Mouse (Mus musculus) liver, embryonic 14.5 days (tissue): ENCODE data around the gene Neurl1a. TPM values are rescaled to one million over a fixed set of nuclear protein-coding genes. Genes with fewer than 3 reads are reported as not detected.

Experiments
- ATAC-seq: fragments of 200-750 bp; cut with Nextera tagmentation; 2 replicates; pipeline ENCODE4 v1.8.0; 2017; ENCODE audit warnings: moderate number of reproducible peaks, mild to moderate bottlenecking, moderate library complexity; ENCODE audit not compliant: insufficient read depth
- DNase-seq, 3 experiments: peaks; one replicate each; pipeline ENCODE4 v3.0.0-alpha.2; 2012 to 2013; ENCODE audit warnings: low read depth in 3 of 3, low spot score in 3 of 3
- H3K27ac ChIP-seq: fragments of 300-500 bp; sonication (generic); 2 replicates; pipeline ENCODE4 v1.5.1; 2014; ENCODE audit warnings: moderate library complexity, mild to moderate bottlenecking, control low read depth, inconsistent platforms
- H3K27me3 ChIP-seq: fragments of 300-500 bp; sonication (generic); 2 replicates; pipeline ENCODE4 v1.6.1; 2014; ENCODE audit warnings: mild to moderate bottlenecking, low read length, moderate library complexity; ENCODE audit not compliant: control insufficient read depth, insufficient read depth
- H3K36me3 ChIP-seq: fragments of 300-500 bp; sonication (generic); replicated peaks from 2 replicates; pipeline ENCODE4 v1.6.1; 2014; ENCODE audit warnings: low read depth; ENCODE audit not compliant: control insufficient read depth, insufficient read depth
- H3K4me1 ChIP-seq, 2 experiments: fragments of 200-500 bp in 1 of 2; fragments of 300-500 bp in 1 of 2; sonication (generic) in 1 of 2; replicated peaks; 2 replicates each; pipeline ENCODE4 v1.6.1; 2012 to 2014; ENCODE audit warnings: antibody characterized with exemption in 1 of 2, inconsistent platforms in 1 of 2, low read length in 1 of 2; ENCODE audit not compliant: control insufficient read depth in 2 of 2, insufficient read depth in 2 of 2
- H3K4me2 ChIP-seq: fragments of 300-500 bp; sonication (generic); 2 replicates; pipeline ENCODE4 v1.6.1; 2014; ENCODE audit warnings: low read depth, mild to moderate bottlenecking, control low read depth, moderate library complexity
- H3K4me3 ChIP-seq, 2 experiments: fragments of 200-500 bp in 1 of 2; fragments of 300-500 bp in 1 of 2; sonication (generic) in 1 of 2; 2 replicates each; pipeline ENCODE4 v1.5.1; 2012 to 2014; ENCODE audit warnings: low read depth in 2 of 2, low read length in 2 of 2, mild to moderate bottlenecking in 2 of 2, control low read depth in 1 of 2, inconsistent platforms in 1 of 2, moderate library complexity in 1 of 2; ENCODE audit not compliant: insufficient read depth in 1 of 2
- H3K9ac ChIP-seq: fragments of 300-500 bp; sonication (generic); replicated peaks from 2 replicates; pipeline ENCODE4 v1.6.1; 2014; ENCODE audit warnings: mild to moderate bottlenecking, control low read depth, moderate library complexity
- H3K9me3 ChIP-seq: fragments of 300-500 bp; sonication (generic); 2 replicates; pipeline ENCODE4 v1.6.1; 2016; ENCODE audit warnings: low read length, mixed read lengths; ENCODE audit not compliant: control insufficient read depth
- CTCF ChIP-seq: IDR thresholded peaks from 2 replicates; pipeline ENCODE4 v1.5.1; 2016; ENCODE audit warnings: antibody characterized with exemption, low read depth, control low read depth
- EP300 ChIP-seq: IDR thresholded peaks from 2 replicates; pipeline ENCODE4 v1.6.1; 2016; ENCODE audit warnings: antibody characterized with exemption, low read depth
- WGBS: fragments of 180-500 bp; shearing (Covaris S2); extraction: QIAGEN DNeasy Blood & Tissue Kit; methylation state at CpG from one replicate; pipeline ENCODE4 v1.1.7; 2014; ENCODE audit not compliant: insufficient replicate concordance; 5-methylcytosine and 5-hydroxymethylcytosine counted together
- polyA plus RNA-seq, 2 experiments: library from polyadenylated mRNA; depleted of rRNA in 1 of 2; stranded (reverse) in 1 of 2; unstranded in 1 of 2; fragments of >200 nt; fragmentation: Nextera tagmentation in 1 of 2; extraction: Ambion mirVana in 1 of 2; gene quantifications; 2 replicates each; pipeline versions ENCODE4 v1.2.1 to v1.2.3; 2012 to 2014

The Neurl1a gene
- polyA plus RNA-seq, 2 experiments, result 0.53 to 0.70 TPM

DNA sequence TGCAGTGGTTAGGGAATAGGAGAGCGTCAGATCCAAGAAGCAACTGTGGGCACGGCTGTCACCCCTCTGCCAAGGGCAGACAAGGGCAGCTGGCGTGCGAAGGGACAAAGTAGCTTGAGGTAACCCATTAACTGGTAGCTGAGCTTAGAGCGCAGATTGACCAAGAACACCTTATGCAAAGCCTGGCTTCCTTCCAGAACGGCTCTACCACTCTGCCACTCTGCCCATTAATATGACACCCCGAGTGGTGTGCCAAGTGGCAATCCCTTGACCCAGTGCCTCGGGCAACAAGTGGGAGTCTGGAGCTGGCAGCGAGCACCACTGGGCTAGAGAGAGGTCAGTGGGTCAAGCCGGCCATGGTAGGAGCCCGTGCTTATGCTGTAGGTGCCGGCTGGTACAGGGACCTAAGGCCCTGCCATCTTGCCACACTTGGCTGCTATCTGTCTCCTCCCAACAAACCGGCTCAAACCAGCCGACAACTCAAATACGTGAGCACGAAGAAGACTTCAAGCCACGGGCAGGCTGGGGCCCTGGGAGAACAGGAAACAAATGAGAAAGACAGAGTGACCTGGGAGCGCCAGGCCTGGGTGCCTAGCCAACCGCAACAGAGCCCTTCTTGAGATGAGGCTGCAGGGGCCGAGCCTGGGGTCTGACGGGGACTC is 123.7 kb downstream of the Neurl1a start:
- Histone ChIP-seq H3K4me2 (no peak overlapping the region), H3K4me3 (no peak overlapping the region), H3K4me1 (0 out of 4 replicates have a peak, but pooled peaks cover 0 to 4% of the 10 kb centered on the region in 2 experiments), H3K36me3 (no peaks in the 10 kb centered on the region), H3K27me3 (no peaks in the 10 kb centered on the region), H3K9me3 (no peaks in the 10 kb centered on the region), H3K27ac (no peak overlapping the region), H3K9ac (no peak overlapping the region)
- DNase-seq (no peak), ATAC-seq (no peak)
- 62% methylated on average over 21 of the region's 21 CpGs for WGBS
- TF ChIP-seq CTCF (no peak), EP300 (no peak)

DNA sequence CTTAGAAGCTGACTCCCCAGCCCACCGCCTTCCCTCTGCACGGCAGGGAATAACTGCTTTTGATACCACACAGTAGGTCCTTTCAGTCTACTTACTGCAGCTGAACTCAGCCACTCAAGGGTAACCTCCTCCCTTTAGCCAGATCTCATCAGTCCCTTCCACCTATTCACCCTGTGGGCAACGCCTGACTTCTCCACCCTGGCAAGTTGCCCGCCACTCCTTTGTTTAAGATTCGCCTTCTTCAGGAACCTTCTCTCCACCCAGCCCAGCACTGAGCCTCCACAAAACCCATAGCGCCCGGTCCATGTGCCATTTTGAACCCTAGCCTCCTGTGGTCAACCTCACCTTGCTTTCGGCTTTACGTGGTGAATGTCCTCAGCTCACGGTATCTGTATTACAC is 124.5 kb downstream of the Neurl1a start:
- no peak overlapping the region for H3K9ac ChIP-seq
- TF ChIP-seq EP300 (no peak), CTCF (no peak)
- no peaks in the 10 kb centered on the region for H3K9me3 ChIP-seq
- 80% methylated on average over 10 of the region's 10 CpGs for WGBS
- no peaks in the 10 kb centered on the region for H3K36me3 ChIP-seq
- DNase-seq, result no peak
- H3K4me3 ChIP-seq, result no peak overlapping the region
- H3K4me2 ChIP-seq, result no peak overlapping the region
- H3K4me1 ChIP-seq, result 0 out of 4 replicates have a peak, but pooled peaks cover 0 to 4% of the 10 kb centered on the region in 2 experiments
- no peaks in the 10 kb centered on the region for H3K27me3 ChIP-seq
- H3K27ac ChIP-seq, result no peak overlapping the region
- ATAC-seq, result no peak

DNA sequence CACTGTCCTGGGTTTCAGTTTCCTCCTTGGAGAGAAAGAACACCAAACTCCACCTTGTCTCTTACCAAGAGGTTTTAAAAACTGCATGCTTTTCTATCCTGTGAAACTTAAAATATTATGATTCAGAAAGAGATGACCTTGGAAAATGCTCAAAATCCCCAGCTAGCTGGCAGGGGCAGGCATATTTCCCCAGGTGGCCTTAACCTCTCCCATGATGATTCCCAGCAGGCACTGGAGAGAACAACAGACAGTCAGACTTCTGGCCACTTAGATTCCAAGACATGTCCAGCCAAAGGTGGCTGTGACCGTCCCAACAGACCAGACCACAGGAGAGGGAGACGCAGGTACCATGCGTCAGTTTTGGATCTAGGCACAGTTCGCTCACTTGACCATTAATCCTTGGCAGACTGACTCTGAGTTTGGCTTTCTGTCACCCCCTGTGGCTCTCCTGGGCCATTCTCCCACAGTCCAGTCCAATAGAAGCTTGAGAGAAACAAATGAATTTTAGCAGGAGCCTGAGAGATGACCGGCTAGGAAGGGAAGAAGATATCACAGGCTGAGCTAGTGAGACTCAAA is 125.6 kb downstream of the Neurl1a start:
- ATAC-seq (no peak), DNase-seq (no peak)
- no peak overlapping the region for H3K4me2 ChIP-seq
- WGBS, result 73% methylated on average over 5 of the region's 5 CpGs
- H3K36me3 ChIP-seq, result no peaks in the 10 kb centered on the region
- no peak overlapping the region for H3K4me3 ChIP-seq
- TF ChIP-seq CTCF, result no peak
- TF ChIP-seq EP300, result no peak
- no peaks in the 10 kb centered on the region for H3K27me3 ChIP-seq
- 0 out of 4 replicates have a peak, but pooled peaks cover 0 to 4% of the 10 kb centered on the region in 2 experiments for H3K4me1 ChIP-seq
- H3K9ac ChIP-seq, result no peak overlapping the region
- no peak overlapping the region for H3K27ac ChIP-seq
- no peaks in the 10 kb centered on the region for H3K9me3 ChIP-seq

DNA sequence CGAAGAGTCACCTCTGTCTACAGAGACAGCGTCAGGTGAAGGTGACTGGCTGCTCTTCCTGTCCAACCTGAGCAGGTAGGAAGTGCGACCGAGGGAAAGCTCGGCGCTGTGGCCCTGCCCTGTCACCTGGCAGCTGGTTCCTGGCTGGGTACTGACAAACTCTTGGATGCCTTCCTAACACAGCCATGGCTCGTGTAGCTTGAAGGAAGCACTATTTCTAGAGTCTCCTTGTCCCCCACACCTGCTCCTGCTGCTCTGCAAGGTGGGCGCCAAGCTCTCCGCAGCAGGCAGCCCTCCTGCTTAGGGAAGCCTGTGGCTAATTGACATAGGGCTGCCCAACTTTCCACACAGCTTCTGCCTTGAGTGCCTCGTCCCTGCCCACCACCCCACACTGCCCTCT is 126.8 kb downstream of the Neurl1a start:
- Histone ChIP-seq H3K4me3 (no peak overlapping the region), H3K27ac (no peak overlapping the region), H3K4me2 (no peak overlapping the region), H3K4me1 (0 out of 4 replicates have a peak, but pooled peaks cover 0 to 4% of the 10 kb centered on the region in 2 experiments), H3K36me3 (no peaks in the 10 kb centered on the region), H3K27me3 (no peaks in the 10 kb centered on the region), H3K9ac (no peak overlapping the region), H3K9me3 (no peaks in the 10 kb centered on the region)
- TF ChIP-seq CTCF (no peak), EP300 (no peak)
- no peak for DNase-seq
- 68% methylated on average over 10 of the region's 10 CpGs for WGBS
- ATAC-seq, result no peak

DNA sequence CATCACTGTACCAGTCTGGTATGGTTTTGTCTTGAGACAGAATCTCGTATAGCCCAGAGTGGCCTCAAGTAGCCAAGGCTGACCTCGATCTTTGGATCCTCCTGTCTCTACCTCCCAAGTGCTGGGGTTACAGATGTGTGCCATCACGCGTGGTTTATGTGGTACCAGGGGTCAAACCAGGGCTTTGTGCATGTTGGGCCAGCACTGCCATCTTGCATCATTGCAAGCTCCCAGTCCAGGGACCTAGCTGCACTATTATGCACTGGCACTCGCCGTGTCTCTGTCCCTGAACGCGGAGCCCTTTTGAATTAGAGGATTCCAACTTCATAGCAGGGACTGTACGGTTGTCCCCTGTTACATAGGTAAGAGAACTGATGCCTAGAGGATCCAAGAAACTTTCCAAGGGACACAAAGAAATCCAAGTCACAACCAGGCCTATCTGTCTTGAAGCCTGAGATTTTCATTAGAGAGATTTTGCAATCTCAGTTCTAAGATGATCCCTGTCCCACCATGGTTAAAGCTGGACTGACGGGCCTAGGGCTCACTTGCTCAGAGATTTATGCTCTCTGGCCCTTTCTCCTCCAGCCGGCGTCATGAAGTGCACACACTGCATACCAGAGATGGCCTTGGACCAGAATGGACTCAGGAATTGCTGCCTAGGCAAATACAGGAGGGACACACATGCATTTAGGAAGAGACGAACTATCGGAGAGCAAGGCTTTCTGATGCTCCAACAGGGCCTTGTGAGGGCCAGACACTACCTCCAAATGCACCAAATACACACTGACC is 127.7 kb downstream of the Neurl1a start:
- WGBS, result 75% methylated on average over 14 of the region's 14 CpGs
- ATAC-seq, result no peak
- H3K4me1 ChIP-seq, result 0 out of 4 replicates have a peak, but pooled peaks cover 0 to 5% of the 10 kb centered on the region in 2 experiments

More for the DNA sequence above, 127.7 kb downstream of the Neurl1a start:
- H3K9me3 ChIP-seq, result no peaks in the 10 kb centered on the region
- no peaks in the 10 kb centered on the region for H3K36me3 ChIP-seq
- no peaks in the 10 kb centered on the region for H3K27me3 ChIP-seq
- no peak for DNase-seq
- no peak overlapping the region for H3K4me2 ChIP-seq
- H3K4me3 ChIP-seq, result no peak overlapping the region
- TF ChIP-seq EP300 (no peak), CTCF (no peak)
- H3K27ac ChIP-seq, result no peak overlapping the region
- no peak overlapping the region for H3K9ac ChIP-seq
